Mouse (Mus musculus): ENCODE results near the gene Prss16. TPM values are rescaled to one million over a fixed set of nuclear protein-coding genes. Genes with fewer than 3 reads are reported as not detected.

Prss16 gene
- total RNA-seq, 2 experiments from 2014 or later: 0.46 TPM; not detected in 1

DNA sequence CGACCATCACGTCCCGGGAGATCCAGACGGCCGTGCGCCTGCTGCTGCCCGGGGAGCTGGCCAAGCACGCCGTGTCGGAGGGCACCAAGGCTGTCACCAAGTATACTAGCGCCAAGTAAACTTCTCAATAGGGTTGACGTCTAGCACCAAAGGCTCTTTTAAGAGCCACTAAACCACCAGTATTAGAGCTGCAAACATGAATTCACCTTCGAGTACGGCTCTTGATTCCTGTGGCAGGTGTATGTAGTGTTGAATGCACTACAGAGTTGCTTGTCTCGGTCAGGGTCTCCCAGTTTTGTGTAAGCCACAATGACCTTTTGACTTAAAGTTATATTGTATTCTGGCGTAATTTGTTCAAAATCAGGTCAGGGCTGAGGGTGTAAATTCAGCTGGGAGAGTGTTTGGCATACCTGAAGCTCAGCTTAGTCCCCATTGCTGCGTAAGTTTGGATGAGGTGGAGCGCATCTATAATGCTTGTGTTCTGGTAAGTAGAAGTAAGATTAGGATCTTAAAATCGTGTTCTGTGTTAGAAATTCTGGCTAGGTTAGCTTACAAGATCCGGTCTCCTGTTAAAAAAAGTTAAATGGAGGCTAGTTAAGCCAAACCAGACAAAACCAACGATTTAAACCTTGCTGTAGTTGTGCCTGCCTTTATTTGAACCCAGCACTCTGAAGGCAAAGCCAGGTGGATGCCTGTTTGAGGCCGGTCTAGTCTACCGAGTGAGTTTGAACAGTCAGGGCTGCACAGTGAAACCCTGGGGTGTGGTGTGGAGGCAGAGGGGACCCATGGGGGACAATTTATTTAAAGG, 26.8 kb upstream of the Prss16 start:
- DNase-seq (ENCODE audit: low spot score in 2 of 2): no peak

DNA sequence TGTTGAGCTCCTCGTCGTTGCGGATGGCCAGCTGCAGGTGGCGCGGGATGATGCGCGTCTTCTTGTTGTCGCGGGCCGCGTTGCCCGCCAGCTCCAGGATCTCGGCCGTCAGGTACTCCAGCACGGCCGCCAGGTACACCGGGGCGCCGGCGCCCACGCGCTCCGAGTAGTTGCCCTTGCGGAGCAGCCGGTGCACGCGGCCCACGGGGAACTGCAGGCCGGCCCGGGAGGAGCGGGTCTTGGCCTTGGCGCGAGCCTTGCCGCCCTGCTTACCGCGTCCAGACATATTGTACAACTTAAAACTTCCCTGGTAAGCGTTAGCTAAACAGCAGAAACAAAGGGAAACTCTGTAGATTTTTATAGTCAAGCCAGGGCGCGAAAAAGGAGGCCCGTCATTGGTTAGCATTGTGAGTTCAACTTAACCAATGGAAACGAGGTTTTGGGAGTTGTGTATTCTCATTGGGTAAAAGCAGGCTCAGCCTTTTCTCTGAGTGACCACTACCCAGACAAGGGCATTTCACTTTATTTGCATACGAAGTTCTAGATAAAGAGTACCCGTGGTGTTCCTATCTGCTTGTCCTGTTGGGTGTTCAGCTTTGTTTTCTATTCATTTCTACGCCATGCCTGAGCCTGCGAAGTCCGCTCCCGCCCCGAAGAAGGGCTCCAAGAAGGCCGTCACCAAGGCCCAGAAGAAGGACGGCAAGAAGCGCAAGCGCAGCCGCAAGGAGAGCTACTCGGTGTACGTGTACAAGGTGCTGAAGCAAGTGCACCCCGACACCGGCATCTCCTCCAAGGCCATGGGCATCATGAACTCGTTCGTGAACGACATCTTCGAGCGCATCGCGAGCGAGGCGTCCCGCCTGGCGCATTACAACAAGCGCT, 26.0 kb upstream of the Prss16 start, which contains the start of the genes Hist1h2ah and Hist1h2bk:
Hist1h2ah (minus strand) TSS at position 302 of the 882 bp plus-strand sequence.
Hist1h2bk (plus strand) TSS at position 604 of the 882 bp plus-strand sequence.
- peak; percentile 85 to 96 for DNase-seq (ENCODE audit: low spot score in 2 of 2)

DNA sequence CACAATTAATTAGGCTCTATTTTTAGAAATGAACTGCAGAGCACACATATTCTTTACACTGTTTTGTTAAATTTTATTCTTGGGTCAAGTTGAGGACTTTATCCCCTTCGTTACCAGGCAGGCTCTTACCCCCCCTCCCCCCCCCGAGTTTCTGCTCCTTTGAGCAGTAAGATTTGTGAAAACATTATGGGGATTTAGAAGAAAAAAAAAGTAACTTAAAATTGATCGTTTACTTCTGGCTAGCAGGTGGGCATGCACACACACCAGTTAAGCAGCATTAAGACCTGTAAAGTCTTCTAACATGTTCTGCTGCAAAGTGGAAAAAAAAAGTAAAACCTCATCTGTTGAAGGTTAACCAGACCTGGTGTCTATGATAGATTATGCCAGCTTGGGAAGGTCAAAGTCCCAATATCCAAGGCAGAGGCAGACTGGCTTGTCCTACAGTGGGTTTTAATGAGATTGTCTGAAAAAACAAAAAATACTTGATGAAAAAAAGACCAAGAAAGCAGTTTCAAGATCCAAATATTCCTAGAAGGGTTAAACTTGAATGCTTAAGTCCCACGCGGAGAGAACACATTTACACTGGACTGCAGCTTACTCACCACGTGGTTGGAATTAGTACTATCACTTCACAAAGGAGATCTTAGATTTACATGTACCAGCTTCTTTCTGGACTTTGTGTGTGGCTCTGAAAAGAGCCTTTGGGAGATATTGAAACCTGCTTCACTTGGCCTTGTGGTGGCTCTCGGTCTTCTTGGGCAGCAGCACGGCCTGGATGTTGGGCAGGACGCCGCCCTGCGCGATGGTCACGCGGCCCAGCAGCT, 25.1 kb upstream of the Prss16 start:
- no peak for DNase-seq (ENCODE audit: low spot score in 2 of 2)

DNA sequence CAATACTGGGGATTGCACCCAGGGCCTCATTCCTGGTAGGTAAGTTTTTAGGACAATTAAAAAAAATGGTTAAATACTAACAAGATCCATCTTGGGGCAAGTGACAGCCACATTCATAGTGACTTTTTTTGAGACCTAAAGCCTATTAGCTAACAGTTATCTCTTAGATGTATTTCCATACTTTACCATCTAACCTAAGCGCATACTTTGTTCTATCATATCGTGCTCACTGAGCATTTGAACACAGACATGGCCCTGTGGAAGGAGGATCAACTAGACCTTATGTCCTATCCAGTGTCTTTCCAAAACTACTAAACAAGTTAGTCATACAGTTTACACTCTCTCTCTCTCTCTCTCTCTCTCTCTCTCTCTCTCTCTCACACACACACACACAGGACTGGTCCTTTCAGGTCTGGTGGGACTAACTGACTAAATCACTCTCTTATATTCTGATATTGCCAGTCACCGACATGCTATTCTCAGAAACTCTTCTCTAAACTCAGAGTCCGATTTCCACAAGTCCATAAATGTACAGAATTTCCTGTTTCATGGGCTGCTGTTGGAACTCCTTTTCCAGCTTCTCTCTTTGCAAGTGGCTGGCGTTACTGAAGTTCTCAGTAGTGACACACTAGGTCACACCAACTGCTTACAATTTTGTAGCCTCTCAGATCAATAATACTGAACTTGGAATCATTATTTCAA, 24.4 kb upstream of the Prss16 start:
- DNase-seq (ENCODE audit: low spot score in 2 of 2): no peak

DNA sequence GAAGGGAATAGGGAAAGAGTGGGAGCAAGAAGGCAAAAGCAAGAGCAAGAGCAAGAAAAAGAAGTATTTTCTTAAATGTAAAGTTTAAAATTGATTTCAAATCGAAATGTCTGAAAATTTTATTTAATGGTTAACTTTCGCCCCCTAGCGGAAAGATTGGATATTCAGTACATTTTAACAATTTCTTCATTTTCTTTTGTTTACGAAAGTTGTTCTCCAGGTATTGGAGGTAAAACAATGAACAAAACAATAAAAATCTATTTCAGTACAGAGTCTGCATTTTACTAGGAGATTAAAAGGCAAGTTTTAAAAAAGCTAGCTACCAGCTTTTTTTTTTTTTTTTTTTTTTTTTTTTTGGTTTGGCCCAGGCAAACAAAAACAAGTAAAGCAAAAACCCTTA, 21.0 kb upstream of the Prss16 start:
- DNase-seq (ENCODE audit: low spot score in 2 of 2): no peak

DNA sequence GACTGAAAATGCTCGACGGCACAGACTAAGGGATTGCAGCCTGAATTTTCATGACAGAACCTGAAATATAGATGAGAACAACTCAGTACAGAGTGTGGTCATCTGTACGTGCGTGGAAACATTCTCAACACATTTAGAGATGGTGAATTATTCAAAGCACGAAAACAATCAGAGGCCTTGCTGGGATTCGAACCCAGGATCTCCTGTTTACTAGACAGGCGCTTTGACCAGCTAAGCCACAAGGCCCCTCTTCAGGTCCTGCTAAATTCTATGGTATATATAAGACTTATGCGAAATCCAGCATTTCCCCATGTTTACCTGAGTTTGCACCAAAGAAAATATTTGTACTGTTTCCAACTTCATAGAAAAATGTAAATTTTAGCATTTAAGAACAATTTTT, 20.4 kb upstream of the Prss16 start:
- DNase-seq (ENCODE audit: low spot score in 2 of 2): no peak

DNA sequence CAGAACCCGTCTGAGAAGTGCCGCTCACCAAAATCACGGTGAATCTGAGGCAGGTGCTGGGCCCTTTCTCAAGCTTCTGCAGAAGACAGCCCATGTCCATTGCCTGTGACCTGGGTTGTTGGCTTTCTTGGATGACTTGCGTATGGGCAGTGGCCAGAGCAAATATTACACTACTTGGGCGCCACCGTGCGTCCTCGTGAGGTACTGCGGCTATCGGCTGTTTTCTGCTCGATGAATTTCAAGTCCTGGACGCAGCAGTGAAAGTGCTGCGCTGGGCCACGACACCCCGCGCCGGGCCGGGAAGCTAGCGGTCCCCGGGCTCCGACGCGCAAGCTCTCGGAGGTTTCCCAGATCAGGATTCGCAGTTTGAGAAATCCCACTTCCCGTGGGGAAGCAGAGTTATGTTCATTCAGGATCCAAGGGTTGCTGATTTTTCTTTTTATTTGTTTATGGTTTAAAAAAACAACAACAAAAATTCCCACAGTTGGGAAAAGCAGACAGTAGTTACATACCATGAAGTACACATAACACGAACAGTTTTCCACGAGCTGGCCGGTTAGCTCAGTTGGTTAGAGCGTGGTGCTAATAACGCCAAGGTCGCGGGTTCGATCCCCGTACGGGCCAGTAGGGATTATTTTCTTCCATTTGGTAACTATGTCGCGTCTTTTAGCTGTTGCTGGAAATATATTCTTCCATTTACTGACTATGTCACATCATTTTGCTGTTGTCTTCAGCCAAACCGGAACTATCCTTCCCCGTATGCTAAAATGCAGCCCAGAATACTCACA, 19.3 kb upstream of the Prss16 start:
- DNase-seq (ENCODE audit: low spot score in 2 of 2): peak; percentile 95

DNA sequence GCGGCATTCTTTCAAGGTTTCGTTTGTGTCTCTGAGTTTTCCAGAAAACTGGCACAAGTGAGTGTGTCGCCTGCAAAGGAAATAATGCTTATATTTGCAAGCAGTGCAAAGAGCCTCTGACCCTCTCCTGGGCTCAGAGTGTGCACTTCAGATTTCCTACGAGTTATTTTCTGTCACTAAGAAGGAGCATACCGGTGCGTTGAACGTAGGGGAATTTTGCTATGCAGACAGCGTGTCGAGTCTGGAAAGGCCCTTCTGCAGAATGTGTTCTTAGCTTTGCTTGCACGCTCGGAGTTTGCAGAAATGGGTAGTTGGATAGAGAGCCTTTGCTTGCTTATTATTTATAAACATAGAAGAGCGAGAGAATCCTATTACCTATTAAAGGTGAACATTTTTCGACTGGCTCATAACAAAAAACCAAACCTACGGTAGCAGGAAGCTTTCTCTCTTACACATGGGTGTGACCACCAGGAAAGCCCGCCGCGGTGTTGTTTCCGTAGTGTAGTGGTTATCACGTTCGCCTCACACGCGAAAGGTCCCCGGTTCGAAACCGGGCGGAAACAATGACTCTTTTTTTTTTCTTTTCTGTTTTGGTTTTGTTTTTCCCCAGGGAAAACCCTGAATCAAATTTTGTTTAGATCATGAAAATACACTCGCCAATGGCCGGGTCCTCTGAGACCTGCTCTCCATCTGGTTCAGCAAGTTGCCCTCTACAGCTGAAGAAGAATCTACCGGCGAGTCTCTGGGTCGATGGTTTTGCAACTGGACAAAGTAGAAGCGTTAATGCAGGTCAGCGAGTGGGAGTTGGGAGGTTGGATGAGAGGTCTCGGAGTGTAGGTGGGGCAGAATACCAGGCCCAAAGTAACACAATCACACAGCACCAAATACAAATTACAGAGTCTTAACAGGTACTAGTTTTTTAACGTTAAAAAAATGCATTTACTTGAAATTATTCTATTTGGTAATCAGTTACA, 16.8 kb upstream of the Prss16 start:
- DNase-seq (ENCODE audit: low spot score in 2 of 2): peak; percentile 89 to 91

DNA sequence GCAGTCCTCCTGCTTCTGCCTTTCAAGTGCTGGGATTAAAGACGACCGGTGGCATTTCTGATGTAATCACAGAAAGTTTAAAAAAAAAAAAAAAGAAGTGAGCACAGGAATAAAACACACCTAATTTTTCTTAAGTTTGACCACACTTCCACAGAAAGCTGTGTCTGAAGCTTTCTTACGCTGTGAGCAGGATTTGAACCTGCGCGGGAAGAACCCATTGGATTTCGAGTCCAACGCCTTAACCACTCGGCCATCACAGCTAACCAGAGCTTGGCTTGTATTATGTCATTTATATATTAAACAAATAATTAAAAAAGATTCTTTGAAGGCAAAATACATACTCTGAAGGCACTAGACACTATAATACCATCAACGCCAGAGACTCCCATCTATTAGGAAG, 12.7 kb upstream of the Prss16 start:
- peak; percentile 68 to 87 for DNase-seq (ENCODE audit: low spot score in 2 of 2)

DNA sequence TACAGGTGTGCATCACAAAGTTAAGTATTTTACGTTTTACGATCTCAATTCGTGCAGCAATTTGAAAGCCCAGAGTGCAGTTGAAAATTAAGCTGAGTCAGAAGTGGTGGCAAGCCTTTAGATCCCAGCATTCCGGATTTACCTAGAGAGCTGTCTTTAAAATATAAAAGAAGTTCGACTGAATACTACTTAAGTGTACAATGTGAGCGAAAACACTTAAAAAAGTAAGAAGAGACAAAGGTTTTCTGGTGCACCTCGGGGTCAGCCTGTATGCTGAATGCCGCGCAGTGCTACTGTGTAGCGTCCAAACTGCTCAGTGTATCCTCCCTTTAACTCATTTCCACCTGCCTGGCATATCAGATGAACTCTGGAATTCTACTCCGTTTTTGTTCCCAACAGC, 12.0 kb upstream of the Prss16 start:
- DNase-seq (ENCODE audit: low spot score in 2 of 2): no peak

DNA sequence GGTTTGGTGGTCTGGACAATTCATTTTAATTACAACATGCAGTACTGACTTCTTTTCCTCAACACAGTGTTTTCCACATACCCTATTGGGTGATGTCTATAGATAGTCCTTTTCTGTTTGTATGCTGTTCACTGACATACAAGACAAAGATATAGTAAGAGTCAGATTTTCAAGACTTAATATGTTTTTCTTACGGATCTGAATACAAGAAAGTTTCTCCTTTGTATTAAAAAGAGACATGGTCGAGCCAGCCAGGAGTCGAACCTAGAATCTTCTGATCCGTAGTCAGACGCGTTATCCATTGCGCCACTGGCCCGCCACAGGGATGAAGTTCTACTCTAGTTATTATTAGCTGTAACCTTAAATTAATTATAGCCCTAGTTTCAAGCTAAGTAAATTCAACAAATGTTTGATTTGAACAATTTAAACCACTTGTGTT, 11.4 kb upstream of the Prss16 start:
- DNase-seq (ENCODE audit: low spot score in 2 of 2): peak; percentile 60 to 82

DNA sequence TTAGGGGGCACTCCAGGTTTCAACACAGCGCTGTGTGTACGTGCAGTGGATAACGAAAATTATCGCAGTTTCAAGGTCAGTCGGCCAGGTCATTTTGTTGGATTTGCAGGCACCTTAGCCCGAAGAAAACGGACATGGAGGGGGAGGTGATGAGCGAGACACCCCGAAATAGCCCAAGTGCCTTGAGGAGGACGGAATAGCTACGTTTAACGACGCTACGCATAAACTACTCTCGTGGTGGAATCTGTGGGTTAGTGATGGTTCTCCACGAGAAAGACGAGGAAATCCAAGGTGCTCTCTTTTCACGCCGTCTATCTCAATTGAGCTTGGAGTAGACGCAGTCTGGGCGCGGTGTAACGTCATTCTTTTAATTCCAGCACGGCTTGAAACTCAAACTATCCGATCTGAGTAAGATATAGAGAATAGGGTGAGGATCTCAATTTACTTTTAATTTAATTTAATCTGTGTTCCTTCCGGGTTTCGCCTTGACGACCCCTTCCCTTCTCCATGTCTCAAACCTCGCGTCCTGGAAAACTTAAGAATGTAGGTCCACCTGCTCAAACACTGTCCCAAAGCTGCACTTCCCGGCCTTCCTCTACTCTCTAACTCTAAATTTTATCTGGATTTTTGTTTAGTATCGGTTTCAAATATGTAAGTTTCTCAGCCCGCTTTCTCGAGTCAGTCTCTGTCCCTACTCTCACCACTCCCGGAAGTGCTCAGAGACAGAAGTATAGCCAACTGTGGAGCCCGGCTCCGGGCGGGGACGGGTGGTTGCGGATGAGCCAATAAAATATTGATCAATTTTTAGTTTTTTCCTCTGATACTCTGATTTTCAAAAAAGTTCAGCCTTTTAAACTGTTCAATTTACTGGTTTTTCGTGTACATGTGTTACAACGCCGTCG, 10.6 kb upstream of the Prss16 start:
- DNase-seq (ENCODE audit: low spot score in 2 of 2): no peak

DNA sequence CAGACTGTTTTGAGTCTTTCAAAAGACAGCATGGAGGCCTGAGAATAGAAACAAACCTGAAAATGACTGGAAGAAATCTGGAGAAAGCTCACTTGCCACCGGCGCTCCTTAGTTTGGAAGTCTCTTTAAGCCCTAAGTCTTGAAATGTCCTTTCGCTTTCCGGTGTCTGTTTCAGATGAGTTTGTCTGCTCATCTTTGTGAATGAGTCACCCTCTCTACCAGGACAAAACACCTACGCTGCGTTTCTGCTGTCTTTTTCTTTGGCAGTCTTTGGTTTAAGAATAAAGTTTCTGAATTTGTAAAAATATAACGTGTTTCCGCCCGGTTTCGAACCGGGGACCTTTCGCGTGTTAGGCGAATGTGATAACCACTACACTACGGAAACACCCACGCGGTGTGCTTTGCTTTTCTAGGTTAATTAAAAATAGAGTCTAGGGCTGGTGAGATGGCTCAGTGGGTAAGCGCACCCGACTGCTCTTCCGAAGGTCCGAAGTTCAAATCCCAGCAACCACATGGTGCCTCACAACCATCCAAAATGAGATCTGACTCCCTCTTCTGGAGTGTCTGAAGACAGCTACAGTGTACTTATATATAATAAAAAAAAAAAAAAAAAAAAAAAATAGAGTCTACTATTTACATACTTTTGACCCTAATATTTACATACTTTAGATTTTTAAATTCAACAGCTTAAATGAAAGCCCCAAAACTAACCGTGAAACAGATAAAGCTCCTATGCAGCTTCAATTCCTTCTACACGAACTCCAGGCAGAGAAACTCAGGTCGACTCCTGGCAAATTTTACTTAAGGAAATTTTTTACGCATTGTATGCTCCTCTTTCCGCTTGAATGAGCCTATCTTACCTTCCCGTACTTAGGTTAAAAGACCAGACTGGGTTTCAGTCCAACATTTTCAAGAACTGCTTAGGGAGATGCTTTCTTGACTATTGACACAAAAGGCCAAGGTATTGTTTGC, 6.2 kb upstream of the Prss16 start:
- DNase-seq (ENCODE audit: low spot score in 2 of 2): peak; percentile 57 to 78

DNA sequence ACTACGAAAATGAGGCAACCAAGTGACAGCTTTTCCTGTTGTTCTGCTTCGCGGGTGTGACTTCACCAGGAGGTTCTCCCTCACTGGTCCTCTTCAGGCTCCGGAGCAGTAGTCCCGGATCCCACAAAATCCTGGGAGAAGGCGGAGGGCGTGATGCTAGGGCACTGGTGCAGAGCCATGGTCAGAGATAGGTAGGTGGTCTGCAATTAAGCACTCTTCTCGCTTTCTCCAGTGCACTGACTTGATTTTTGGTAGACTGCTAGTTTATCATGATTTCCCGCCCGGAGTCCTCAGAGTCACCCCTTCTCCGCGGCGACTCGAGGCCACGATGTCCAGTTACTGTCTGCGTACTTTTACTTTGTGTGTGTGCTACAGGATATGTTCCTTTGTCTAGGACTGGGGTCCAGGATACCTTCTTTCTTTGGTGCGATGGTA, 4.9 kb upstream of the Prss16 start:
- DNase-seq (ENCODE audit: low spot score in 2 of 2): peak in 1 of 2 experiments; percentile 16

DNA sequence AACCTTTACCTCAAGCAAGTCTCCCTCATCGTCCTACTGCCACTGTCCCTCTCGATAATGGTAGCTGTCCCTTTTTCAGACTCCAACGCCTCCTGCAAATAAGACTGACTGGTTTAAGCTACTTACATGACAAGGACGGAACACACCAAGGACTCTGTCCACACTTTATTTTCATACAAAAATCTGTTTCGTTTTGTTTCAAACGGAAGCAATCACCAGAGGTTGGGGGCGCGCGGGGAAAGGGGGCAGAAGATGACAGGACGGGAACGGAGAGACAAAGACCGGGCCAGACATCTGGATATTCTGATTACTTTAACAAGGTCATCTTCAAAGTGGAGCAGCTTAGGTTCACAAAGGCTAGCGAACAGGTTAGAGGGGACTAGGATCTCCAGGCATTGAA, 4.2 kb upstream of the Prss16 start:
- no peak for DNase-seq (ENCODE audit: low spot score in 2 of 2)

DNA sequence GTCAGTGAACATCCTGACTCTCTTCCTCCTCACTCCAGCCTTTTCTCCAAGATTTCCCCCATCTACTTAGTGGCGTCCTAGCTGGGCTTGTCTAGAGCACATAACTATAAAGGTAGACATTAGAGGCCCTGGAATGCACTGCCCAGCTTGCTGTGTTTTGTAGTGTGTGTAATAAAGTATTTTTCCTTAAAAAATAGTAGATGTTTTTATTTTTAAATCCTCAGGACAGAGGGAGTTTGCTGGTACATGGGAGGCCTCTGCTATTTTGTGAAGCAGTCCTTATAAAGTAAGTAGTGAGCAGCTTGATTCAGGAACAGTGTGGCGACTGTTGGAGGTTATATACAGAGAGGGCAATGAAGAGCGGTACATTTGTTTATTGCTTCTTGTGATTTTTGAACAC, 835 bp downstream of the Prss16 start:
- no peak for DNase-seq (ENCODE audit: low spot score in 2 of 2)

Data from layer of hippocampus, postnatal 14 days (tissue).